Mouse (Mus musculus) adrenal gland, postnatal 14 days (tissue): ENCODE measurements around the gene Ms4a4b. TPM values are rescaled to one million over a fixed set of nuclear protein-coding genes. Genes with fewer than 3 reads are reported as not detected.
"Not testable (repeated sequence)": the region's sequence is repeated elsewhere in the genome, so short reads cannot be mapped to it uniquely, and the experiment has no call there.

ENCODE experiments used
- DNase-seq: peaks from one replicate; pipeline ENCODE4 v3.0.0; 2021; ENCODE audit warnings: mixed read lengths
- long read RNA-seq, 2 experiments: library from polyadenylated mRNA; stranded (forward); transcript quantifications; one replicate each; pipeline ENCODE4 v2.0.0; 2021
- total RNA-seq: library from RNA; stranded (reverse); gene quantifications from 2 replicates; pipeline ENCODE4 v1.2.3, GENCODE M21; 2021

The Ms4a4b gene
- total RNA-seq, result 1.9 and 26.8 TPM in 2 replicates
- long read RNA-seq, experiment 1, result 0 reads
- long read RNA-seq, experiment 2, full-length matches to known transcripts, result 1 of 1 reads
- long read RNA-seq, experiment 2, partial matches to known transcripts, result 0 of 1 reads
- long read RNA-seq, experiment 2, other reads (novel, unspliced or antisense), result 0 of 1 reads

- DNase-seq, result no peak
Observed at GRCm38 (mm10) chr19:11443338-11443737, at the start of gene Ms4a4b. Gene Ms4a4b (plus strand): TSS chr19:11443553.

- no peak for DNase-seq
Observed at GRCm38 (mm10) chr19:11395769-11396168, 47.6 kb upstream of the Ms4a4b start.

- DNase-seq, result no peak
Observed at GRCm38 (mm10) chr19:11404527-11404926, 38.8 kb upstream of the Ms4a4b start, which contains the start of gene Ms4a4c. Gene Ms4a4c (plus strand): TSS chr19:11404770.

- DNase-seq, result no peak
Observed at GRCm38 (mm10) chr19:11407428-11407827, 35.9 kb upstream of the Ms4a4b start.

GRCm38 (mm10) chr19:11408591-11408990 lies 34.8 kb upstream of the Ms4a4b start:
- DNase-seq, result no peak

GRCm38 (mm10) chr19:11411640-11412039 lies 31.7 kb upstream of the Ms4a4b start:
- no peak for DNase-seq

- no peak for DNase-seq
Observed at GRCm38 (mm10) chr19:11414084-11414483, 29.3 kb upstream of the Ms4a4b start.

GRCm38 (mm10) chr19:11415581-11415980 lies 27.8 kb upstream of the Ms4a4b start:
- DNase-seq, result no peak

- not testable (repeated sequence) for DNase-seq
Observed at GRCm38 (mm10) chr19:11418865-11419264, 24.5 kb upstream of the Ms4a4b start.

GRCm38 (mm10) chr19:11431209-11431608 lies 12.1 kb upstream of the Ms4a4b start:
- not testable (repeated sequence) for DNase-seq

GRCm38 (mm10) chr19:11435058-11435834 lies 8.1 kb upstream of the Ms4a4b start:
- no peak for DNase-seq

GRCm38 (mm10) chr19:11443964-11444363 lies 611 bp downstream of the Ms4a4b start:
- no peak for DNase-seq

- no peak for DNase-seq
Observed at GRCm38 (mm10) chr19:11447238-11447637, 3.9 kb downstream of the Ms4a4b start.

GRCm38 (mm10) chr19:11459041-11459440 lies 15.7 kb downstream of the Ms4a4b start:
- DNase-seq, result not testable (repeated sequence)

GRCm38 (mm10) chr19:11464795-11465194 lies 21.4 kb downstream of the Ms4a4b start:
- not testable (repeated sequence) for DNase-seq

GRCm38 (mm10) chr19:11466471-11466870 lies 23.1 kb downstream of the Ms4a4b start:
- no peak for DNase-seq

- not testable (repeated sequence) for DNase-seq
Observed at GRCm38 (mm10) chr19:11468361-11468760, 25.0 kb downstream of the Ms4a4b start.

GRCm38 (mm10) chr19:11469215-11469614 lies 25.9 kb downstream of the Ms4a4b start, which contains the start of gene Ms4a6c:
Gene Ms4a6c (plus strand): TSS chr19:11469366.
- DNase-seq, result not testable (repeated sequence)

GRCm38 (mm10) chr19:11479714-11480113 lies 36.4 kb downstream of the Ms4a4b start:
- DNase-seq, result no peak

GRCm38 (mm10) chr19:11482684-11483083 lies 39.3 kb downstream of the Ms4a4b start:
- no peak for DNase-seq

- no peak for DNase-seq
Observed at GRCm38 (mm10) chr19:11483941-11484340, 40.6 kb downstream of the Ms4a4b start.

GRCm38 (mm10) chr19:11484388-11484787 lies 41.0 kb downstream of the Ms4a4b start:
- DNase-seq, result no peak

- DNase-seq, result no peak
Observed at GRCm38 (mm10) chr19:11485266-11485665, 41.9 kb downstream of the Ms4a4b start.

- no peak for DNase-seq
Observed at GRCm38 (mm10) chr19:11485746-11486145, 42.4 kb downstream of the Ms4a4b start, which contains the start of gene Gm8369. Gene Gm8369 (plus strand): TSS chr19:11485938.
